Mouse (Mus musculus): ENCODE data around the gene Itk.
A peak's percentile ranks its signal among the peaks of the same experiment; 100 is the strongest.
"Not testable (repeated sequence)": the region's sequence is repeated elsewhere in the genome, so short reads cannot be mapped to it uniquely, and the experiment has no call there.

The Itk gene

GRCm38 (mm10) chr11:46389336-46390117, at the start of gene Itk:
TSS of gene Itk (minus strand) at chr11:46389515.
- DNase-seq = no peak

GRCm38 (mm10) chr11:46437459-46438000, 48.2 kb upstream of the Itk start:
- DNase-seq = no peak

GRCm38 (mm10) chr11:46436760-46437458, 47.6 kb upstream of the Itk start, which contains the start of gene Med7:
TSS of gene Med7 (plus strand) at chr11:46436925.
- peak; percentile 96 for DNase-seq

- DNase-seq = no peak
Observed at GRCm38 (mm10) chr11:46435363-46435762, 46.0 kb upstream of the Itk start.

GRCm38 (mm10) chr11:46431129-46431528, 41.8 kb upstream of the Itk start:
- DNase-seq = peak; percentile 76

GRCm38 (mm10) chr11:46430123-46430522, 40.8 kb upstream of the Itk start:
- no peak for DNase-seq

- DNase-seq = not testable (repeated sequence)
Observed at GRCm38 (mm10) chr11:46428131-46428530, 38.8 kb upstream of the Itk start.

- DNase-seq = no peak
Observed at GRCm38 (mm10) chr11:46421086-46421888, 32.0 kb upstream of the Itk start.

GRCm38 (mm10) chr11:46418860-46419259, 29.5 kb upstream of the Itk start:
- DNase-seq = no peak

GRCm38 (mm10) chr11:46418438-46418837, 29.1 kb upstream of the Itk start:
- no peak for DNase-seq

- DNase-seq = no peak
Observed at GRCm38 (mm10) chr11:46410018-46410563, 20.8 kb upstream of the Itk start.

GRCm38 (mm10) chr11:46406721-46407120, 17.4 kb upstream of the Itk start:
- DNase-seq = peak; percentile 44

GRCm38 (mm10) chr11:46404986-46405385, 15.7 kb upstream of the Itk start:
- DNase-seq = no peak

- no peak for DNase-seq
Observed at GRCm38 (mm10) chr11:46401555-46401954, 12.2 kb upstream of the Itk start.

- no peak for DNase-seq
Observed at GRCm38 (mm10) chr11:46398933-46399383, 9.6 kb upstream of the Itk start.

GRCm38 (mm10) chr11:46398473-46398872, 9.2 kb upstream of the Itk start:
- DNase-seq = no peak

GRCm38 (mm10) chr11:46397900-46398299, 8.6 kb upstream of the Itk start:
- DNase-seq = no peak

- no peak for DNase-seq
Observed at GRCm38 (mm10) chr11:46396860-46397179, 7.5 kb upstream of the Itk start.

- no peak for DNase-seq
Observed at GRCm38 (mm10) chr11:46396167-46396859, 7.0 kb upstream of the Itk start, which contains the start of gene Fam71b. TSS of gene Fam71b (plus strand) at chr11:46396559.

GRCm38 (mm10) chr11:46395698-46396097, 6.4 kb upstream of the Itk start:
- DNase-seq = no peak

GRCm38 (mm10) chr11:46395088-46395487, 5.8 kb upstream of the Itk start:
- no peak for DNase-seq

- no peak for DNase-seq
Observed at GRCm38 (mm10) chr11:46393413-46393812, 4.1 kb upstream of the Itk start.
